Mouse (Mus musculus) heart, adult 9 months (tissue): ENCODE measurements around the gene Evl.
A peak's percentile ranks its signal among the peaks of the same experiment; 100 is the strongest.
"Not testable (repeated sequence)": the region's sequence is repeated elsewhere in the genome, so short reads cannot be mapped to it uniquely, and the experiment has no call there.

Experiments used
- DNase-seq, 2 experiments: peaks; one replicate each; pipeline ENCODE4 v3.0.0; 2022; ENCODE audit warnings: low spot score in 2 of 2

Evl gene

DNA sequence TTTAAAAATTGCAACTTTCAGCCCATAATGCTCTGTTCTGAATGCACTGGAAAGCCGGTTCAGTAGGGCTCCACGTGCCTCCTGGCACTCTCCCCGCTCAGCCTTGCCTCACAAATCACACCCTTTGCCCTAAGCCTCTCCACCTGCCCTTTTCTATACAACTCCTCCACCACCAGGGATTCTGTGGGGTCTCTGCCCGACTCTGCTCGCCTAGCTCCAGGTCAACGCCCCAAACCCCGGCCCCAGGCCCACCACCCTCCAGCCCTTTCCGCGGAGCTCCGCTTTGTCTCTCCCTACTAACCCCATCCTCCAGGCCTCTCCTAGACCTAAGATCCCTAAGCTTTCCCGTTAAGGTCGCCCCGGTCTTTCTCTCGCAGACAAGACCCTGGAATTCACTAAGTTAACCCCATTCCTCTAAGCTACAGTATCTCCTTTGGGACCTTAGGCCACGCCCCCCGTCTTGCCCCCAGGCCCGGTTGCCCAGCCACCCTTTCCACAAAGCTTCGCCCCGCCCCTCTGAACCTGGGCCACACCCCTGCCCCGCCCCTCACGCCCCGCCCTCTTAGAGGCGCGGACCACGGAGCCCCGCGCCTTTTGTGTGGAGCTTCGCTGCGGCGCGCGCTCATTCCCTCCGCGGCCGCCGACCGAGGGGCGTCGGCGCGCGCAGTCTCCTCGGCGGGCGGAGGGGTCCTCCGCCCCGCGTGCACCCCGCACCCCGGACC is at the start of gene Evl:
Gene Evl, plus strand, starts transcription at position 601 of the 722 bp plus-strand sequence.
- peak; percentile 66 to 71 for DNase-seq

DNA sequence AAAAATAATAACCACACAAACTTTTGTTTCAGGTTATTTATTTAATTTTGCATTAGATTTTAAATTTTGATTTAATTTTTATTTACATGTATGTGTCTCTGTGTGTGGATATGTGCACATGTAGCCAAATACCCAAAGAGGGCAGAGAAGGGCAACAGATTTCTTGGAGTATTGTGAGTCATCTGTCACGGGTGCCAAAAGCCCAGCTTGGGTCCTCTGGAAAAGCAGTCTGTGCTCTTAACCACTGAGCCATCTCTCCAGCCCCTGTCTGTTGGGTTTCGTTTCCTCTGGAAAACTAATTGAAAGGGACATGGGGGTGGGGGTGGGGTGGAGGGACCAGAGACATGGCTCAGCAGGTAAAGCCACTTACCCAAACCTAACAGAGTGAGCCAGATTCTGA is 48.7 kb upstream of the Evl start:
- DNase-seq = no peak

DNA sequence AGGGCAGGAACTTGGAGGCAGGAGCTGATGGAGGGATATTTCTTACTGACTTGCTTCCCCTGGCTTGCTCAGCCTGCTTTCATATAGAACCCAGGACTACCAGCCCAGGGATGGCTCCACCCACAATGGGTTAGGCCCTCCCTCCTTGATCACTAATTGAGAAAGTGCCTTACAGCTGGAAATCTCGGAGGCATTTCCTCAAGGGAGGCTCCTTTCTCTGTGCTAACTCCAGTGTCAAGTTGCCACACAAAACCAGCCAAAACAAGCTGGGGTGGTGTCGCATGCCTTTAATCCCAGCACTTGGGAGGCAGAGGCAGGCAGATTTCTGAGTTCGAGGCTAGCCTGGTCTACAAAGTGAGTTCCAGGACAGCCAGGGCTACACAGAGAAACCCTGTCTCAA is 47.5 kb upstream of the Evl start:
- not testable (repeated sequence) for DNase-seq

- DNase-seq = no peak
Observed at GRCm38 (mm10) chr12:108510571-108510970, 43.9 kb upstream of the Evl start.

- DNase-seq = no peak
Observed at GRCm38 (mm10) chr12:108511009-108511408, 43.5 kb upstream of the Evl start.

- DNase-seq = no peak
Observed at GRCm38 (mm10) chr12:108515464-108515863, 39.1 kb upstream of the Evl start.

- no peak for DNase-seq
Observed at GRCm38 (mm10) chr12:108519374-108519773, 35.1 kb upstream of the Evl start.

GRCm38 (mm10) chr12:108529214-108529613 is 25.3 kb upstream of the Evl start:
- DNase-seq = no peak

DNA sequence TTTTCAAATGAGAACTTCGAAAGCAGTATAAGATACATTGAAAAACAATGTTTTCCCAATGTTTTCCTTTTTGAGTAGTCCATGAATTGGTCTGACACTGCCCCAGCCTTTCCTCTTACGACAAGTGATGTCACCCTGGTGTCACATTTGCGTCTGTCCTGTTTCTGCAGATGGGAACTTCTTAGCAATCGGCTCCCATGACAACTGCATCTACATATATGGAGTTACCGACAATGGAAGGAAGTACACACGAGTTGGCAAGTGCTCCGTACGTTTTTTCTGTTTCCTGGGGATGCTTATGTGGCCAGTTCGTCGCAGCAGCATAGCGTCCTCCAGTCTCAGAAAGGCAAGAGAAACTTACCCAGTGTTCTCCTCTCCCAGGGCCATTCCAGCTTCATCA is 20.0 kb upstream of the Evl start:
- peak; percentile 6 to 28 for DNase-seq

DNA sequence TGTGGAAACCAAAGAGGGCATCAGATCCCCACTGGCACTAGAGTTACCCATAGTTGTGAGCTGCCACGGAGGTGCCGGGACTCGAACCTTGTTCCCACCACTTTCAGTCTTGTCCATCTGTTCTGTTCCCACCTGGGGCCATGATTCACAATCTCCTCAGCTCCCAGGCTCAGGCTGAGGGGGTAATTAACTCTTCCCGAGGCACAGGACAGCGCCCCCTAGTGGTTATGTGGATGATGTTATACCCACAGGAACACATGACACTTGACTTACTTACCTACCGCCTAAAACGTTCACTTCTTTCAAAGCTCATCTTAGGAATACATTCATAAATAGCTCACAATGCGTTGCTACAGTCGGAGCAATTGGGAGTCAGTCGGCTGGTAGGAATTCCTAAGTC is 18.1 kb upstream of the Evl start:
- DNase-seq = no peak

- DNase-seq = peak in 1 of 2 experiments; percentile 10
Observed at GRCm38 (mm10) chr12:108541088-108541487, 13.4 kb upstream of the Evl start.

DNA sequence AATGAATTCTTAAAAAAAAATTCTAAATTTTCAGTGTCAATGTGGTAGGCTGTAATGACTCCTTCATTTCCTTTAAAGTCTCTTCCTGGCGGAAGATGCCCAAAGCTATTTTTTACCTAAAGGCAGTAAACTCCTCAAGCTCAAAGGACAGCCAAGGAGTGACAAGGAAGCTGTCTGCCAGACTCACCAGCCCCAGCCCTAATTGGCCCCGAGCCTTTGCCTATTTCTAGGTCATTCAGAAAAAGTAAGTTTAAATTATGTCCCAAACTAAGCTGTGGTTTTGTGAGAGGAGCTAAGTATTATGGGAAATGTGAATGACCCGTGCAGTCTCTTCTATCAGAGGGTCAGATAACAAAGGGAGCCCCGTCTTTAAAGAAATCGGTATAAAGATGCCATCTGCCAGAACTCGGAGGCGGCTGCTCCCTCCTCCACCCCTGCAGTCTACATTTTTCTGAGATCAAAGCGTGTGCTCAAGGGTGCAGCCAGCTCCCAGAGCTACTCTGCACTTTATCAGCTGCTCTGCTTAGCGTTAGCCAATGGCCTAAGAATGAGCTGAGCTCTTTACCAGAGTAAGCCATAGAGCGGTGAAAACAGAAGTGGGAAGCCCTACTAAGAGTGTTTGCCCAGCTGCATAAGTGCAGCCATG is 7.9 kb upstream of the Evl start:
- no peak for DNase-seq

DNA sequence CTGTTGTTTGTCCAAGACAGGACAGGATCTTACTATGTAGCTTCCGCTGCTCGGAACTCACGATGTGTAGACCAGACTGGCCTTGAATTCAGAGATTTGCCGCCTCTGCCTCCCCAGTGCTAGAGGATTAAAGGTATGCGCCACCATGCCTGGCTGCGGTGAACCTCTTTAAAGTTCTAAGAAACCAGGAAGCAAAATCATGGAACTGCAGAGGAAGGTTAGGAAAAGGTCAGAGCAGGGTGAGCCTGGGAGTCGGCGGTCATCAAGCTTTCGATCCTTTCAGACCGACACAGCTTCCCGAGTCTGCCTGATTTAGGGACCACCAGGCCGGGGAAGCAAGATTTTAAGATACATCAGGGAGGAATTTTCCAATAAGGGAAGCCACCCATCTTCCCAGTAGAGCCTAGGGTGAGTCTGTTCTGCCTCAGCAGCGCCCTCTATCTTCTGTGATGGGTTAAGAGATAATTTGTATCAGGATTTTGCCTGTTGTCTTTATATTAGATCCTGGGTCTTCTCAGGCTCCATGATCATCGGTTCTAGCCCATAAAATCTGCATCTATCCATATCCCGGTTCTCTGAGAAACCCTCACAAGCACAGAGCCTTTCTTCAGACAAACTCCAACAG is 7.2 kb upstream of the Evl start:
- DNase-seq = no peak

- no peak for DNase-seq
Observed at GRCm38 (mm10) chr12:108551731-108552130, 2.8 kb upstream of the Evl start.

GRCm38 (mm10) chr12:108553079-108553478 is 1.4 kb upstream of the Evl start:
- DNase-seq = peak; percentile 44 to 81

GRCm38 (mm10) chr12:108554861-108555556 is 489 bp downstream of the Evl start:
- DNase-seq = peak; percentile 15 to 25

DNA sequence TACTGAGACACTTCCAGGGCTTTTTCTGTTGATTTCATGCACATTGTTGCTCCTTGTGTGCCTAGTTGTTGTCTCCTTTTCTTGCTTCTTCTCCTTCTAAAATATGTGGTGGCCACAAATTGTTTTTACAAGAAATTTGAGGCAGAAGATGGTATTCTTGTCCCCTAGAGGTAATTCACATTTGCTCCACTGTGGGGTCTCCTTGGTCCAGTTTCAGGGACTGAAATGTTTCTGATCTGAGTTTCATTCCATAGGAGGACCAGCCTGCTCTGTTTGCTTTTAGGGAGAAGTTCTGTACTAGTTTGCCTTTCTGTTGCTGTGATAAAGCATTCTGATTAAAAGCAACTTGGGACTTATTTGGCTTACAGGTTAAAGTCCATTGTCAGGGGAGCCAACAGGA is 3.7 kb downstream of the Evl start:
- DNase-seq = no peak

- DNase-seq = no peak
Observed at GRCm38 (mm10) chr12:108563238-108563637, 8.7 kb downstream of the Evl start.

DNA sequence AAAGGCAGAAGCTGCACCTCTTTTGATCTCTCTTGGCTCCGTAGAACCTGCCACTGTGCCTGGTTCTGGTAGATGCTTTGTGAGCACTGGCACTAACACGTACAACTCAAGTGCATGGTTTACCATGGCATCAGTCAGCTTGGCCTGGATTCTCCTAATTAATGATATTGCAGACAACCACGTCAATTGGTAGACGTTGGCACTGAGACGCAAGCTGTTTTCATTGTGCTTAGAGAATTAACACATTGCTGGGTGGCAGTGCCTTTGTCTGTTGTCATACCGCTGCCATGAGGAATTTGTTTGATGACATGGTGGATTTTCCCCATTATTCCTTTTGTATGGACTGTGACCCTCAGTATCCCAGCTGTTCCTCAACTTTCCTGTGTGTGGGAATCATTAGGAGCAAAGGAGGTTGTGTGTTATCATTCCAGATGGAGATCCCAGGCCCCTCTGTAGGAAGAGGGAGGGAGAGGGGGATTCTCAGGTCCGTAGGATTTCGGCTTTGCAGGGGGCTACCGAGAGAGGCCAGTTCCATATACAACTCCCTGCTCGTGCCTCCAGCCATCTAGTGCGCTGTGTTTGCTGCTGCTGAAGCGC is 10.5 kb downstream of the Evl start:
- DNase-seq = no peak

DNA sequence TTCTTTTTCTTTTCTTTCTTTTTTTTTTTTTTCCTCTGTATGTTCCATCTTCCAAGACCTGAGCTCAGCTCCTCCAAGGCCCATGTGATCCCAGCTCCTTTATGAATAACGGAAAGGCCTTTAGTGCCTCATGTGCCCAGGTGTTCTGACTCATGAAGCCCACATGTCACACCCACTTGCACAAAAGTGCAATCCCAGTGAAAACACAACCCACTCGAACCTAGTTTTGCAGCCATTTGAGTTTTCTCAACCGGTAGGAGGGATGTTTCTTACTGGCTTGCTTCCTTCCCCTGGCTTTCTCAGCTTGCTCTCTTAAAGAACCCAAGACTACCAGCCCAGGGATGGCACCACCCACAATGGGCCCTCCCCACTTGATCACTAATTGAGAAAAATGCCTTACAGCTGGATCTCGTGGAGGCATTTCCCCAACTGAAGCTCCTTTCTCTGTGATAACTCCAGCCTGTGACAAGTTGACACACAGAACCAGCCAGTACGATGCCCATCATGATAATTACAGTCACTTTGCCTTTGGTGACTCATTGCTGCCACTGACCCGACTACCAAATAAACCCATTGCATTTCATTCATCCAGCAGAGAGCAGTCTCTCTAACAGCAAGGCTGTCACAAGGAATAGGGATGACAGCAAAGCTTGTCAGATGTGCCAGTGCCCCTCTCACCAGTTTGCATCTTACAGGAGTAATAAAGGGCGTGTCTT is 24.8 kb downstream of the Evl start:
- DNase-seq = no peak

DNA sequence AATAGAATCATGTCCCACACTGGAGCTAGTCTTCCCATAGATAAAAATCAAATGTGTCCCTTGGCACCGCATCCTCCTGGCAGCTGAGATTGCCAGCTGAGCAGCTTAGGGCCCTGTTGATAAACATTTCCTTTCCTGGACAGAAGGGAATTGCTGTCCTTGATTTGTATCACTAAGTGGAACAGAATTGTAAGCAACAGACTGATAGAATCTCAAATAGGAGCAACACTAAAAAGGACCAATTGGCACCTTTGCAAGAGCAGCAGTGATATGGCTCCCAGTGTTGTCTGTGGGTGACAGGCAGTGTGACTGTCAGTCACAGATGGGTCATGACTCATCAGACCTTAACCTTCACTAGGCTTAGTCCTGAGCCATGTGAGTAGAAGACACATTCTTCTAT is 29.3 kb downstream of the Evl start:
- DNase-seq = no peak
